Mouse (Mus musculus) thymus, adult 2 months (tissue): Measurements from ENCODE around the gene Cops8.

Experiments used
- CTCF ChIP-seq: fragments of 200-500 bp; IDR thresholded peaks from 2 replicates; pipeline ENCODE4 v1.5.1; 2012; ENCODE audit warnings: mild to moderate bottlenecking, control low read depth, low read length, moderate library complexity, borderline replicate concordance; ENCODE audit not compliant: control insufficient read depth, poor library complexity, insufficient read depth; ENCODE audit errors: extremely low read depth
- POLR2A ChIP-seq: fragments of 200-500 bp; IDR thresholded peaks from 2 replicates; pipeline ENCODE4 v1.6.1; 2012; ENCODE audit warnings: mild to moderate bottlenecking, low read length, control low read depth, moderate library complexity; ENCODE audit not compliant: control insufficient read depth, poor library complexity, insufficient read depth; ENCODE audit errors: extremely low read depth

GRCm38 (mm10) chr1:90609363-90609762 is 6.6 kb downstream of the Cops8 start:
- TF ChIP-seq CTCF = no peak
- TF ChIP-seq POLR2A = no peak
